Mouse (Mus musculus) adrenal gland, adult 18-20 months (tissue): ENCODE measurements around the gene Vmn1r223. TPM values are rescaled to one million over a fixed set of nuclear protein-coding genes. Genes with fewer than 3 reads are reported as not detected.

Source experiments
- total RNA-seq, 2 experiments: library from RNA; stranded (reverse); gene quantifications; 1 replicate in 1 of 2; 2 replicates in 1 of 2; pipeline ENCODE4 v1.2.3; 2021

Gene Vmn1r223
- total RNA-seq, 2 experiments from 2014 or later, result not detected

Other genes with a start within 250 kb of the Vmn1r223 start
- not detected for gene Vmn1r213, start 239.5 kb upstream of the Vmn1r223 start, total RNA-seq
- gene Vmn1r214, start 216.7 kb upstream of the Vmn1r223 start, total RNA-seq, result not detected
- gene Vmn1r215, start 179.1 kb upstream of the Vmn1r223 start, total RNA-seq, result not detected
- gene Vmn1r217, start 128.9 kb upstream of the Vmn1r223 start, total RNA-seq, result not detected
- gene Vmn1r218, start 114.0 kb upstream of the Vmn1r223 start, total RNA-seq, result not detected
- gene Vmn1r219, start 87.8 kb upstream of the Vmn1r223 start, total RNA-seq, result not detected
- gene Vmn1r220, start 59.2 kb upstream of the Vmn1r223 start, total RNA-seq, result not detected
- not detected for gene Vmn1r221, start 33.0 kb upstream of the Vmn1r223 start, total RNA-seq
- gene Vmn1r222, start 11.2 kb upstream of the Vmn1r223 start, total RNA-seq, result not detected
- gene Zfp322a, start 122.1 kb downstream of the Vmn1r223 start, total RNA-seq, result 10 to 100 TPM; 15.0 to 18.5 TPM
- 1 to 10 TPM; 7.9 to 8.4 TPM for gene Abt1, start 176.7 kb downstream of the Vmn1r223 start, total RNA-seq
- under 1 TPM in 1 of 2 experiments, not detected in 1; 0.10 TPM for gene Btn1a1, start 218.8 kb downstream of the Vmn1r223 start, total RNA-seq
- not detected for gene Btn2a2, start 241.7 kb downstream of the Vmn1r223 start, total RNA-seq